Mouse (Mus musculus) erythroblast, adult 5-6 weeks (primary cell): ENCODE results near the gene Disc1. TPM values are rescaled to one million over a fixed set of nuclear protein-coding genes. Genes with fewer than 3 reads are reported as not detected.

Source experiments
- ATAC-seq: replicated peaks from 2 replicates; pipeline ENCODE4 v1.8.0; 2016; ENCODE audit warnings: moderate number of reproducible peaks, mild to moderate bottlenecking, moderate TSS enrichment, inconsistent platforms; ENCODE audit not compliant: poor library complexity, low FRiP score, severe bottlenecking
- total RNA-seq, 2 experiments: library from RNA; stranded (forward) in 1 of 2; stranded (reverse) in 1 of 2; fragments of 150-400 nt in 1 of 2; fragments of 200-764, 138-1000 nt in 1 of 2; gene quantifications; 2 replicates each; pipeline versions ENCODE4 v1.2.3 to v1.2.4; 2015 to 2017; ENCODE audit warnings: low replicate concordance in 2 of 2

Disc1 gene
- total RNA-seq, 2 experiments from 2014 or later = 1.6 TPM; not detected in 1

- ATAC-seq = no peak
These were observed 232.1 kb downstream of the Disc1 start for GRCm38 (mm10) chr8:125285966-125286681.

GRCm38 (mm10) chr8:125287311-125287710 lies 233.3 kb downstream of the Disc1 start:
- ATAC-seq = no peak

GRCm38 (mm10) chr8:125287841-125288341 lies 233.9 kb downstream of the Disc1 start:
- no peak for ATAC-seq

- ATAC-seq = no peak
These were observed 237.5 kb downstream of the Disc1 start for GRCm38 (mm10) chr8:125291506-125291905.

GRCm38 (mm10) chr8:125291932-125292717 lies 238.1 kb downstream of the Disc1 start:
- ATAC-seq = no peak

GRCm38 (mm10) chr8:125292933-125293591 lies 239.1 kb downstream of the Disc1 start:
- ATAC-seq = no peak

GRCm38 (mm10) chr8:125299248-125299647 lies 245.3 kb downstream of the Disc1 start:
- no peak for ATAC-seq

GRCm38 (mm10) chr8:125301931-125302361 lies 248.0 kb downstream of the Disc1 start:
- no peak for ATAC-seq

GRCm38 (mm10) chr8:125306665-125307064 lies 252.7 kb downstream of the Disc1 start:
- ATAC-seq = no peak

GRCm38 (mm10) chr8:125309985-125310384 lies 256.0 kb downstream of the Disc1 start:
- ATAC-seq = no peak

Other genes with a start within 250 kb of the Disc1 start
- gene Gnpat, start 191.2 kb upstream of the Disc1 start, total RNA-seq (2015; ENCODE audit: low replicate concordance) = 29.7 and 35.0 TPM in 2 replicates
- gene Gnpat, start 191.2 kb upstream of the Disc1 start, total RNA-seq (2017; ENCODE audit: low replicate concordance) = 18.0 and 40.7 TPM in 2 replicates
- 5.6 and 7.1 TPM in 2 replicates for gene 2810004N23Rik, start 191.1 kb upstream of the Disc1 start, total RNA-seq (2015; ENCODE audit: low replicate concordance)
- 9.2 and 9.8 TPM in 2 replicates for gene 2810004N23Rik, start 191.1 kb upstream of the Disc1 start, total RNA-seq (2017; ENCODE audit: low replicate concordance)
- gene Exoc8, start 156.5 kb upstream of the Disc1 start, total RNA-seq (2015; ENCODE audit: low replicate concordance) = 3.3 and 4.4 TPM in 2 replicates
- 3.9 and 7.7 TPM in 2 replicates for gene Exoc8, start 156.5 kb upstream of the Disc1 start, total RNA-seq (2017; ENCODE audit: low replicate concordance)
- 2.9 and 10.2 TPM in 2 replicates for gene Sprtn, start 156.3 kb upstream of the Disc1 start, total RNA-seq (2015; ENCODE audit: low replicate concordance)
- gene Sprtn, start 156.3 kb upstream of the Disc1 start, total RNA-seq (2017; ENCODE audit: low replicate concordance) = 8.5 TPM in 2 replicates
- gene Egln1, start 104.9 kb upstream of the Disc1 start, total RNA-seq (2015; ENCODE audit: low replicate concordance) = 2.9 and 4.8 TPM in 2 replicates
- gene Egln1, start 104.9 kb upstream of the Disc1 start, total RNA-seq (2017; ENCODE audit: low replicate concordance) = 2.4 and 5.6 TPM in 2 replicates
- gene Tsnax, start 41.2 kb upstream of the Disc1 start, total RNA-seq (2015; ENCODE audit: low replicate concordance) = 20.1 and 23.4 TPM in 2 replicates
- gene Tsnax, start 41.2 kb upstream of the Disc1 start, total RNA-seq (2017; ENCODE audit: low replicate concordance) = 6.9 and 10.6 TPM in 2 replicates